Mouse (Mus musculus): ENCODE results near the gene Fam162b. TPM values are rescaled to one million over a fixed set of nuclear protein-coding genes. Genes with fewer than 3 reads are reported as not detected.

The Fam162b gene
- polyA plus RNA-seq, 1 experiment from 2014 or later = 10.5 TPM

DNA sequence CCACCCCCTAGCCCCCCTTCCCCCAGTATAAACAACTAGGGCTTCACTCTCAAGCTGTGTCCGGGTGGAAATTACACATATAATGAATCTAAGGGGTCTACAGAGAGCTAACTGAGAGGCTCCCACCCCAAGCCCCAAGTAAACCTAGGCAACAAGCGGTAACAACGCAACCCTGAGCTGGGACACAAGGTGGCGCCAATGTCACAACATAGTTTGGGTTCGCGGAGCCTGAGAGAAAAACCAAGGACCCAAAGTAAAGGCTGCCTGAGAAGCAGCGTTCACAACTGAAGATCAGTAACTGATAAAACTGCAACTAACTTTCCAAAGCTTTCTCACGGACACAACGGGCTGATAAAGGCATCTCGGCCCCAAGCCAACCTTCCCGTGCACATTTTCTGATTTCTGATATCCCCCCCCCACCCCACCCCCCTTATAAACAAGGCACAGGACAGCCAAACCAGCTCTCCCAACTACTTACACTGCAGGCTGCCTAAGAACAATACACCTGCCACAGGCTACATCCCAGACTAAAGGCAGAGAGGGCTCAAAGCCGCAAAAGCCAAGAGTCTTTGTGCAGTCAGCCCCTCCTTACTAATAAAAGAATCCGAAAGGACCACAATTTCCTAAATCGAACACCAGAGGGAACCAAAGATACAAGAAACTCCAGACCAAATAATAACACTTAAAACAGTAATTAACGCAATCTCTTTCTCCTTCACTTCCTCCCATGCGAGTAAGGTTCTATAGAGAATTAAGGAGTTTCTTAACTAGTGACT lies 36.8 kb downstream of the Fam162b start:
- Histone ChIP-seq H3K9ac (ENCODE audit: low read depth, low read length) (peak overlapping the region; percentile 57), H3K4me2 (ENCODE audit: low read depth, low read length) (peak overlapping the region; percentile 90), H3K4me3 (ENCODE audit: low read length) (peak overlapping the region; percentile 49), H3K36me3 (ENCODE audit: control insufficient read depth, insufficient read depth, low read length) (no peaks in the 10 kb centered on the region), H3K4me1 (ENCODE audit: control insufficient read depth, insufficient read depth, low read length) (no peaks in the 10 kb centered on the region), H3K27me3 (replicated peaks; ENCODE audit: control insufficient read depth, insufficient read depth, low read length) (no peaks in the 10 kb centered on the region), H3K9me3 (ENCODE audit: control insufficient read depth, low read length) (no peaks in the 10 kb centered on the region), H3K27ac (ENCODE audit: low read length) (no peak overlapping the region)
- peak; percentile 95 for ATAC-seq
- WGBS = under 1% methylated on average over 16 of the region's 16 CpGs

Other genes with a start within 250 kb of the Fam162b start
- 0.72 TPM in 1 of 2 replicates, not detected in the other for gene Gm49339, start 109.9 kb downstream of the Fam162b start, polyA plus RNA-seq (2015; fragmentation: Nextera tagmentation; extraction: Ambion mirVana)
- gene Lilr4b, start 109.9 kb downstream of the Fam162b start, polyA plus RNA-seq (2015; fragmentation: Nextera tagmentation; extraction: Ambion mirVana) = 0.70 and 0.98 TPM in 2 replicates
- 1.6 and 2.3 TPM in 2 replicates for gene Lilrb4a, start 99.6 kb downstream of the Fam162b start, polyA plus RNA-seq (2015; fragmentation: Nextera tagmentation; extraction: Ambion mirVana)
- gene Gprc6a, start 40.9 kb upstream of the Fam162b start, polyA plus RNA-seq (2015; fragmentation: Nextera tagmentation; extraction: Ambion mirVana) = not detected in 2 replicates
- 1.7 and 1.8 TPM in 2 replicates for gene Rfx6, start 87.2 kb upstream of the Fam162b start, polyA plus RNA-seq (2015; fragmentation: Nextera tagmentation; extraction: Ambion mirVana)